Mouse (Mus musculus) testis, adult 2 months (tissue): ENCODE results near the gene Gm17490.

Source experiments
- CTCF ChIP-seq: fragments of 200-500 bp; IDR thresholded peaks from 2 replicates; pipeline ENCODE4 v1.5.1; 2012; ENCODE audit warnings: low read depth, mild to moderate bottlenecking, inconsistent platforms, low read length, moderate library complexity; ENCODE audit not compliant: control insufficient read depth, insufficient read depth, insufficient replicate concordance
- POLR2A ChIP-seq: fragments of 200-500 bp; IDR thresholded peaks from 2 replicates; pipeline ENCODE4 v1.6.1; 2012; ENCODE audit warnings: low read depth, mild to moderate bottlenecking, inconsistent platforms, low read length, moderate library complexity; ENCODE audit not compliant: control insufficient read depth

DNA sequence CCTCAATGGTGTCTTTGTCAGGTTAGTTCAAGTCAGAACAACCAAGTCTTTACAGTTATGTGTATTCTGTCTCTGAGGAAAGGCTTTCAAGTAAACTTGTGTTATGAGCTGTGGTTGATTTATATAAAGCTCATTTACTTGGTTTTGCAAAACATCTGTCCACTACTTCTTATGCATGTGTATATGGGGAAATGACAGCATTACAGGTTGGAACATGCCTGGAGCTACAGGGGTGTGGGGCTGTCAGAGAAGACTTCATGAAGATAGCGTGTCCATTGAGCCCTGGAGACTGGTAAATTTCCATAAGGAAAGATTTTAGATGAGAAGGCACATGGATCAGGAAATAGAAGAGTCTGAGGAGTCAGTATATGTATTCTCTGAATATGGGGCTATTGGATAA, 18.0 kb upstream of the Gm17490 start:
- TF ChIP-seq POLR2A (no peak), CTCF (no peak)
